Mouse (Mus musculus): ENCODE data around the gene Ptgfrn. TPM values are rescaled to one million over a fixed set of nuclear protein-coding genes. Genes with fewer than 3 reads are reported as not detected.

Gene Ptgfrn
- total and polyA plus RNA-seq, 3 experiments, result not detected

DNA sequence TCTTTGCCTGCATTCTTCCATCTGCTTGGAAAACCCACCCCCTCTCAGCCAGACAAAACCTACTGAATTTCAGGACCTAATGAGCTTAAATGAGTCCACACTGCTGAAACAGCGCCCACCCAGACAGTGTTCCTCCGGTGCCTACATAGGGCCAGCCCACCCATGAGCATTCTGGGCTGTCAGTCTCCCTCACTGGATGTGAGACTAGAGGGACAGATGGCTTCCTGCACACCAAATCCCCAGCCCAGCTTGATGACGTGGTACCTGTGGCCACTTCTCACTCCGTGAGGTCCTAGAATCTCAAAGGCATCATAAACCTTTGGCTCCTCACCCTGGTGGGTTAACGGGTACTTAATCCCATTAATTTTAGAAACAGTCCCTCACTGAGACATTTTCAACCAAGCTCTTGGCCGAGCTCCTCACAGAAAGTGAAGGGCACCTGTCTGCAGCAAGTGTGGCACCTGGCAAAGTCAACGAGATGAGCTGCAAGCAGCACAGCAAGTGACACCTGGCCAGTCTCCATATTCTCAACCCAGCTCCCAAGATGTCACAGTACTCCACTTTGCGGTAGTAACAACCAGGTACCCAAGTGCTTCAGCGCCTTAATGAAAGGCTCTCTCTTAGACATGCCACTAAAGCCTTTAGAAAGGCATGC, 12.8 kb downstream of the Ptgfrn start:
- TF ChIP-seq NELFE (IDR thresholded peaks at IDR 0.05; ENCODE audit: low read depth, low read length) (no peak), BHLHE40 (IDR thresholded peaks at IDR 0.05; ENCODE audit: borderline replicate concordance, low read depth, low read length) (no peak), USF2 (IDR thresholded peaks at IDR 0.05; ENCODE audit: borderline replicate concordance in 1 of 2, insufficient read depth in 1 of 2, low read depth in 1 of 2, low read length in 2 of 2) (no peak), SMC3 (IDR thresholded peaks at IDR 0.05; ENCODE audit: low read depth, low read length) (no peak), TBP (IDR thresholded peaks at IDR 0.05; ENCODE audit: low read depth, low read length) (no peak), GABPA (IDR thresholded peaks at IDR 0.05; ENCODE audit: low read depth, low read length) (no peak), JUND (IDR thresholded peaks at IDR 0.05; ENCODE audit: low read depth, low read length) (no peak)
- H3K27me3 ChIP-seq (ENCODE audit: control insufficient read depth in 1 of 2, insufficient read depth in 2 of 2, low read length in 2 of 2), result no peaks in the 10 kb centered on the region
- H3K79me2 ChIP-seq (ENCODE audit: control insufficient read depth, insufficient read depth, low read length, poor library complexity), result no peaks in the 10 kb centered on the region
- no peaks in the 10 kb centered on the region for H3K4me1 ChIP-seq (ENCODE audit: control insufficient read depth in 1 of 2, insufficient read depth in 2 of 2, low read length in 2 of 2)
- no peaks in the 10 kb centered on the region for H3K36me3 ChIP-seq (ENCODE audit: control insufficient read depth in 1 of 2, insufficient read depth in 2 of 2, low read length in 2 of 2)
- H3K9ac ChIP-seq (ENCODE audit: control insufficient read depth, low read depth, low read length, poor library complexity, severe bottlenecking), result no peak overlapping the region
- no peak overlapping the region for H3K27ac ChIP-seq (ENCODE audit: control insufficient read depth, low read depth, low read length)
- no peaks in the 10 kb centered on the region for H3K9me3 ChIP-seq (replicated peaks; ENCODE audit: insufficient read depth, low read length)
- no peak for DNase-seq (ENCODE audit: low read depth, low spot score)
- no peak overlapping the region for H3K4me3 ChIP-seq (ENCODE audit: control insufficient read depth in 1 of 2, insufficient read depth in 1 of 2, low read depth in 2 of 2, low read length in 2 of 2)

DNA sequence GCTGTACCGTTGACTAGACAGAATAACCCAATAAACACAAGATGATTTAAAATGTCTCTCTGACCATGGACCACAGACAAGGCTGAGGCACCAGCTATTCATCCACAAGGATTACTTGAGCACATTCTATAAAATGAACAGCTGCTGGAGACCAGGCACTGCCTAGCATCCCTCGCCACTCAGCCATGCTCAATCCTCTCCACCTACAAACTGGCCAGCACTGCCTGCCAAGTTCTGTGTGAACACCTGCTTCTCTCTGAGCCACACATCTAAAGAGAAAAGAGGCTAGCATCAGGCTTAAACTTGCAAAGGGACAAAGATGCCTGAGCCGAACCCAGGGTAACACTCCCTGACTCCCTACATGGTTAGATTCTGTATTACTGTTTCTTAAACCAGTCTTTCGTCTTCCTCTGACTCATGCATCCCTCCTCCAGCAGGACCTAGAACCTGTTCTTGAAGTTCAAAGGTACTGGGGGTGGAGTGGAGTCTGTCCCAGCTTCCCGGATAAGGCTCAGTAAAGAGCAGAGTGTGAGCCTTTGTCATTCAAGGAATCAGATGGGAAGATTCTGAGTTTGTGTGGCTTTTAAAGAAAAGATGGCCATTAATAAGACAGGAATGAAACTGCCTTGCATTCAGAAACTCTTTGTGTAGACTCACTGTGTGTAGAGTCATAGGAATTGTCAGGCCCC, 14.2 kb downstream of the Ptgfrn start:
- H3K27me3 ChIP-seq (ENCODE audit: control insufficient read depth in 1 of 2, insufficient read depth in 2 of 2, low read length in 2 of 2), result no peaks in the 10 kb centered on the region
- no peaks in the 10 kb centered on the region for H3K4me1 ChIP-seq (ENCODE audit: control insufficient read depth in 1 of 2, insufficient read depth in 2 of 2, low read length in 2 of 2)
- H3K9me3 ChIP-seq (replicated peaks; ENCODE audit: insufficient read depth, low read length), result no peaks in the 10 kb centered on the region
- no peak for DNase-seq (ENCODE audit: low read depth, low spot score)
- TF ChIP-seq HCFC1 (IDR thresholded peaks at IDR 0.05; ENCODE audit: low read depth, low read length) (no peak), TBP (IDR thresholded peaks at IDR 0.05; ENCODE audit: low read depth, low read length) (no peak), ZNF384 (IDR thresholded peaks at IDR 0.05; ENCODE audit: low read depth, low read length) (no peak), MAFK (IDR thresholded peaks at IDR 0.05; ENCODE audit: borderline replicate concordance, low read depth, low read length) (no peak), ETS1 (IDR thresholded peaks at IDR 0.05; ENCODE audit: low read depth, low read length) (no peak), POLR2A (IDR thresholded peaks at IDR 0.05; ENCODE audit: control insufficient read depth in 1 of 2, insufficient read depth in 1 of 2, low read depth in 1 of 2, low read length in 2 of 2, poor library complexity in 1 of 2) (no peak), ZKSCAN1 (IDR thresholded peaks at IDR 0.05; ENCODE audit: low read depth, low read length) (no peak), KAT2A (conservative IDR thresholded peaks at IDR 0.05; ENCODE audit: low read depth, low read length) (no peak), USF2 (IDR thresholded peaks at IDR 0.05; ENCODE audit: borderline replicate concordance in 1 of 2, insufficient read depth in 1 of 2, low read depth in 1 of 2, low read length in 2 of 2) (no peak)
- no peaks in the 10 kb centered on the region for H3K79me2 ChIP-seq (ENCODE audit: control insufficient read depth, insufficient read depth, low read length, poor library complexity)
- H3K4me3 ChIP-seq (ENCODE audit: control insufficient read depth in 1 of 2, insufficient read depth in 1 of 2, low read depth in 2 of 2, low read length in 2 of 2), result no peak overlapping the region
- H3K27ac ChIP-seq (ENCODE audit: control insufficient read depth, low read depth, low read length), result no peak overlapping the region
- H3K9ac ChIP-seq (ENCODE audit: control insufficient read depth, low read depth, low read length, poor library complexity, severe bottlenecking), result no peak overlapping the region
- no peaks in the 10 kb centered on the region for H3K36me3 ChIP-seq (ENCODE audit: control insufficient read depth in 1 of 2, insufficient read depth in 2 of 2, low read length in 2 of 2)
